Mouse (Mus musculus): Measurements from ENCODE around the gene Tmed8.
"Not testable (repeated sequence)": the region's sequence is repeated elsewhere in the genome, so short reads cannot be mapped to it uniquely, and the experiment has no call there.

Gene Tmed8

DNA sequence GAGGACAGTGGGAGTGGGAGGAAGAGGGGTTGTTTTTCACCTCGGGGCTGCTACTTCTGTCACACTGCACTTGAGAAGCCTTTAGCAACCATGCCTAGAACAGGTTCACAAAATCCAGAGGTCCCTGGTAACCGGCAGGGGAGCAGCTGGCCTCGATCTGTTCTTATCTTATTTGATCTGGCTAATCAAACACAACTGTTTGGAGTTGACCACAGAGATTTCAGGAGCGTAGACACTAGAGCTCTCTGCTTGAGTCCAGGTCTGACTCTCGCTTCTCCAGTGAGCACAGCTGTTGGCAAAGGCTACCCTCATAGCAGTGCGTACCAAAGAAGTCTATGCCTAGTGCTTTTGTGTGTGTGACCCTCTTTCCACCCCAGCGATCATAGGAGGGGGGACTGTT lies 42.2 kb downstream of the Tmed8 start:
- DNase-seq: peak; percentile 33

DNA sequence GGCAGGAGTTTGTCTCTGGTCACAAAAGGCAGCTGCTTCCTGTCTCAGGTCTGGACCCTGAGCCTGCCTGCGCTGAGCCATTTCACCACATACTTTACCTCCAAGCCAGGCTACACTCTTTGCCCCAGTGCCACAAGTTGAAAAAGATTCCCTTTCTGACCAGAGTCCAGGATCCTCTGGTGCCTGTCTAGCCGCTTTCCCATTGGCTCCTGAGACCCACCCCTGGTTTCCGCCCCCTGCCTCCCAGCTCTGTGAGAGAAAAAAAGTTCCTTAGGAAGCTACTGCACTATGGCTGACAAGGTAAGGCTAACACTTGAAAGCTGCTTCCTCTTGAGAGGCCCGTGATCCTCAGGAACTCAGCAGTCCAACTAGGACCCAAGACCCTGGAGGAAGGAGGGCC lies 42.9 kb downstream of the Tmed8 start:
- DNase-seq: peak; percentile 94

DNA sequence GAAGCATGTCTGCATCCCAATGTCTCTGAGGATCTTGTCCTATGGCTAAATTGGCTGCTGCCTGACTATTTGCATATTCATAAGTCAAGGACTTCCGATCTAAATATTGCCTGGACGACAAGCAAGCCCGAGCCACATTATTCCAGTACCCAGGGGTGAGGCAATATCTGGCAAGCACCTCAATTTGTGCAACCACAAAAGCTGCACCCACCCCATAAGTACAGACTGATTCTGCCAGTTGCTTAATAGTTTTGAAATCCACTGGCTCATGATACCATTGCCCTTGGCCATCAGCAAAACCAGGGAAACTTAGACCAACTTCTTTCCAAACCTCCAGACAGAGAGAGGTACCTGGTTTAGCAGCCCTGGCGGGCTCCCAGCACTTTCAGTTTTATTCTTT lies 45.8 kb downstream of the Tmed8 start:
- DNase-seq: not testable (repeated sequence)

GRCm38 (mm10) chr12:87149471-87149870 lies 50.8 kb downstream of the Tmed8 start:
- DNase-seq: no peak

DNA sequence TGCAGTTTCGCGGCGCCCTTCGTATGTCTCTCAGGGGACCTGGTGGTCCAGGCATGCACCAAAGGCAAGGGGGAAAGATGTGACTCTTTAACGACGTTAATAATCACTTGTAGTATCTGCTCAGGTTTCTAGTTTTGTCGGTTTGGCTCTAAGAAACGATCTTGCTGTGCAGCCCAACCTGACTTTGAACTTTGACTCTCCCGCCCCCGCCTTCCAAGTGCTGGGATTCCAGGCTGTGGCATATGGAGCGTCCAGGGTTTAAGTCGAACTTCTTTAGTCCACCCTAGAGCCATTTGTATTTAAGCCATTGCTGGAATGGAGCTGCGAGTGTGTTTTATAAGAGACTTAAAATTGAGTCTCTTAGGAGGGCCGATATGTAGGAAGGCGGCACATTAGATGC lies 52.1 kb downstream of the Tmed8 start:
- DNase-seq: peak; percentile 73

DNA sequence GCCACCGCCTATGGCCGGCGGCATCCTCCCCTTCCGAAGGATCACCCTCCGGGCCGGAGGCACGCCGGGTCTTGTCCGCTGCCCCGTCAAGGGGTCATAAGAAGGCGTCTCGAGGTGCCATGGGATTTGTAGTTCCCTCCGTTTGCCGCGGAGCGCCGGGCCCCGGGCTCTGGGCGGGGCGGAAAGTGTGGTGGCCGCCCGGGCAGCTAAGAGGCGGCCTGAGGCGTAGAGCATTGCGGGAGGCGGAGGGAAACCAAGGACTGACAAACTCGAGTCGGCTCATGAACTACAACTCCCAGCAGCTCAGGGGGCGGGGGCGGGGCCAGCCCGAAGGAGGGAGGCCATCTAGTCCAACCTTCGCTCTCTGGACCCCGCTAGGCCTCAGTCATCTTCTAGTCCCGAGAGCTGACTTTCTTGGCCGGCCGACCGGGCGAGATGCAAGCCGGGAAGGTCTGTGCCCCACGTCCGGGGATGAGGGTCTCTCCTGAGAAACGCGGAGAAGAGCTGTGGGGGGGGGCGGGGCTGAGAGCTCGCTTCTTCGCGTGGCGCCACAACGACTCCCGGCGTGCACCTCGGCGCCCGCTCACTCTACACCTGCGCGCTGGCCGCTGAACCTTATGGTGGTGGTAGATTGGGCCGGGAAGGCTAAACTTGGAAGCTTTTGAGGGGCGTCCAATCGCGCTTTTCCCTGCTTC lies 52.7 kb downstream of the Tmed8 start, which contains the start of gene Pomt2:
Gene Pomt2, minus strand, starts transcription at position 574 of the 695 bp plus-strand sequence.
- DNase-seq: peak; percentile 97

DNA sequence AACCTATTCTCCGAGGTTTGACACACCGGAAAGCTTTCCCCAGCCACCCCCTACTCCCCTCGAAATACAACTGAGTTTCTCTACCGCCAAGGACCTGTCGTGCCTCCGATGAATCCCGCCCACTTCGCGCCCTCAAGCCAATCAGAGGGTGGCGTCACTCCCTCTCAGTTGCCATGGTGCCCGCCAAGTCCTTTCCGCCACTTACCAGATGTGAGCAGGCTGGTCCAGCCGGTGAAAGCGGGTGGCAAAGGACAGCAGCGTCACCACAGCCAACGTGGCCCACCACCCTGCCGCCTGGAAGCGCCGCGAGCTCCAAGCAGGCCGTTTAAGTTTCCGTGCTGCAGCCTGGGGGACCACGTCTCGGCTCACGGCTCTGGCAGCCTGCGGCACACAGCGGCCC lies 53.3 kb downstream of the Tmed8 start, which contains the start of gene Gstz1:
Gene Gstz1, plus strand, starts transcription at position 200 of the 400 bp plus-strand sequence.
- peak; percentile 92 for DNase-seq

- no peak for DNase-seq
These were observed 58.1 kb downstream of the Tmed8 start for GRCm38 (mm10) chr12:87142156-87142555.

- DNase-seq: no peak
These were observed 61.5 kb downstream of the Tmed8 start for GRCm38 (mm10) chr12:87138768-87139167.

GRCm38 (mm10) chr12:87138342-87138701 lies 61.9 kb downstream of the Tmed8 start:
- no peak for DNase-seq

DNA sequence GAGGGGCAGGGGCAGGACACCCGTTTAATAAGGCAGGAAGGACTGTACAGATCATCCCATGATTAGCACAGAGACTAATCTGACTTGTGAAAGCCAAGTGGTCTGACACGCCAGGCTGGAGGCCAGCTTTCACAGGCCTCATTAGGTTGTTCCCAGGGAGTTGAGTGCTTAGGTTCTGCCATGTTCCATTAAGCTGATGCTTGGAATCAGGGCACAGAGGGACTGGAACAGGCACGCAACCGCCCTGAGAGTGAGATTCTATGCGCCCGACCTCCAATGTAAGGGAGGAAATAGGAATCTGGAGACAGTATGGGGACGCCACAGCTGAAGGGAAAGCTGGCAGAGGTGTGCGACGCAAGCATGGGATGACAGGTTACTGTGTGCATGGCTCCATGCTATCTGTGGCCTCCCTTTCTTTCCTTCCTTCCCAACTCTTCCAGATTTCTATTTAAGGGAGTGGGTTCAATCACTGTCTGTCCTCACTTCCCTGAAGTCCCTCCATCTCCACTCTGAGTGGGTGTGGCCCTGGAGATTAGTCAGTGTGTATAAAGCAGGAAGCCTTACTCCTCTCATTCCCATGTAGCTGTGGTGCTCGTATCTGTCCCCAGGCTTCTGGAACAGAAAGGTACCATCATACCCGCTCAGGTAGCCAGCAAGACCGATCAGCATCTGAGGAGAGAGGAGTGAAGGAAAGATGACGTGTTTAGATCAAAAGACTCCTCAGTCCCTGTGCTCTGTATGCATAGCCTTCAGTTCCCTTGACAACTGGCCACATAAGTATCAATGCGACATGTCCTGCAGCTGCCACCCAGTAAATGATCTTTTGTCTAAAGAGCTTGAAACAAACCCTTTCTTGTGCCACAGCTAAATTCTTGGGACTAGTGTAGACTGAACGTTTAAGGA lies 62.6 kb downstream of the Tmed8 start:
- DNase-seq: no peak

- no peak for DNase-seq
These were observed 67.5 kb downstream of the Tmed8 start for GRCm38 (mm10) chr12:87132784-87133183.

DNA sequence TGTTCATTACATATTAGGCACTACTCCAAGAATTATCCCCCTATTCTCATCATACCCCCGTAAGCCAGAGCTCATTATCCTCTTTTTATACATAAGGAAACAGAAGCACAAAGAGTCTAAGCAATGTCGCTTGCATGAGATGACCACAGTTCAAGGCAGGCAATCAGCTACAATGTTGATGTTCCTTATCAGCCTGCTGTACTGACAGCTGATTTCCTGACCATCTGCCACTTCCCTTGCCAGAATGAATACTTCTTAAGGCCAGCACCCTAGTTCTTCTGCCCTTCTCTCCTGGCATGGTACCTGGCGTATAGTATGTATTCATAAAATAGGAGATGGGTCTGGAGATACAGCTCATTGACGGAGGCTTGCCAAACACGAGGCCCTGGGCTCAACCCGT lies 68.0 kb downstream of the Tmed8 start:
- DNase-seq: no peak

DNA sequence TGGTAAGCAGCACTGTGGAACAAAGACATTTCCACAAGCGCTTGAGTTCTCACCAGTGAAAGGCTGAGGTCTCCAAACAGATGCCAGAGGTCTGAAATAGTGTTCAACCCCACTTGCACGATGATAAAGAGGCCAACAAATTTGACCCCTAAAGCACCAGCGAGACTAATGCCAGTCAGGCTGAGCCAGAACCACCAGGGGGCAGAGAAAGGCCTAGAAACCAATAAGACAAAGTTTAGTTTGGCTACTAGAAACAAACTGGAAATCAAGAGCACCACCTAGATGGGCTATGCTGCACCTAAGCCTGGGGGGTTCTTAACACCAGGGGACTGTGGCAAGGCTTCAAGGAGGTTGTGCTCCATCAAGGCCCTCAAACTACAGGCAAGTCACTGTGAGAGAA lies 68.6 kb downstream of the Tmed8 start:
- peak; percentile 46 for DNase-seq

DNA sequence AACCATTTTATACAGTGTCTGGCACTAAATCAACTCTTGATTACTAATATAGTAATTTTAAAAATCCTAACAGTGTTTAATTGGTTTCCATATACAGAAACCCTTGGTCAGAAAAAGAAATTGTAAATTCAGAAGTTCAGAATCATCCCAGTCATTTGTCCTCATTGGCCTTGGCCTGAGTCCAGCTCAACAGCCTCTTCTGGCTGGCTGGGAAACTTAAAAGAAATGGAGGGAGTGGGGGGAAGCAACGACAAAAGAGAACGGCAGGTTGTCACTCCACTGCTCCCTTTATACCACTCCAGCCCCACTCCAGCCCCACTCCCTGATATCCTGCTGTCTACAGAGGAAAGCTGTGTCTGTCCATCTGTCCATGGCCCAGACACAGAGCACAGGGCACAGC lies 69.1 kb downstream of the Tmed8 start:
- DNase-seq: no peak

DNA sequence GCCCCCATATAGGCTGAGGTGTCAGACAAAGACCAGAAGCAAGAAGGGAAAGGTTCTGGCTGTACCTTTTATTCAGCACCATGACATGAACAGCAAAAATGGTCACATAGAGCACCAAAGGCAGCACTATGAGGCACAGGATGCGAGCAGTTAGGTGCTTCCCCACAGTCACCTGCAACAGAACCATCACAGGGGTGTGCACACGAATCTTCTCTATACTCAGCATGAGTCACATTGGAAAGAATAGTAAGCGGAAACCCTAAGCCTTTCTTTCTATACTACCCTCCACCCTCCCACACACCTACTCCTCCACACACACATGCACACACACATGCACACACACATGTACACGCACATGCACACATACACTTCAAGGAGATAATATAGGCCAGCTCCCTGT lies 70.0 kb downstream of the Tmed8 start:
- DNase-seq: no peak

- no peak for DNase-seq
These were observed 73.0 kb downstream of the Tmed8 start for GRCm38 (mm10) chr12:87127256-87127655.

- no peak for DNase-seq
These were observed 78.2 kb downstream of the Tmed8 start for GRCm38 (mm10) chr12:87121918-87122589.
